Mouse (Mus musculus): ENCODE measurements around the gene Ruvbl2. TPM values are rescaled to one million over a fixed set of nuclear protein-coding genes. Genes with fewer than 3 reads are reported as not detected.

Ruvbl2 gene
- polyA plus RNA-seq, 1 experiment from 2014 or later = 94.3 TPM

- no peak for ATAC-seq
- no peak overlapping the region for H3K27ac ChIP-seq (ENCODE audit: low read depth, low read length)
- peaks cover 27% of the 10 kb centered on the region for H3K36me3 ChIP-seq (ENCODE audit: control insufficient read depth, insufficient read depth, low read length)
- no peaks in the 10 kb centered on the region for H3K4me1 ChIP-seq (ENCODE audit: control insufficient read depth, insufficient read depth, low read depth, low read length)
- 91% methylated on average over 22 of the region's 22 CpGs for WGBS
- no peaks in the 10 kb centered on the region for H3K27me3 ChIP-seq (replicated peaks; ENCODE audit: control insufficient read depth, insufficient read depth, low read length)
- H3K9ac ChIP-seq (ENCODE audit: low read depth, low read length) = no peak overlapping the region
- H3K9me3 ChIP-seq (ENCODE audit: control insufficient read depth, low read length) = no peaks in the 10 kb centered on the region
- no peak overlapping the region for H3K4me2 ChIP-seq (ENCODE audit: low read length)
- H3K4me3 ChIP-seq (ENCODE audit: low read length) = no peak overlapping the region
Observed at GRCm38 (mm10) chr7:45443526-45444420, 5.9 kb upstream of the Ruvbl2 start.

- Histone ChIP-seq H3K36me3 (ENCODE audit: control insufficient read depth, insufficient read depth, low read length) (peaks cover 12% of the 10 kb centered on the region), H3K4me3 (ENCODE audit: low read length) (no peak overlapping the region), H3K4me1 (ENCODE audit: control insufficient read depth, insufficient read depth, low read depth, low read length) (peaks cover 39% of the 10 kb centered on the region), H3K4me2 (ENCODE audit: low read length) (no peak overlapping the region), H3K27me3 (replicated peaks; ENCODE audit: control insufficient read depth, insufficient read depth, low read length) (no peaks in the 10 kb centered on the region), H3K9ac (ENCODE audit: low read depth, low read length) (no peak overlapping the region), H3K9me3 (ENCODE audit: control insufficient read depth, low read length) (no peaks in the 10 kb centered on the region), H3K27ac (ENCODE audit: low read depth, low read length) (no peak overlapping the region)
- ATAC-seq = no peak
- WGBS = 26% methylated on average over 6 of the region's 6 CpGs
Observed at GRCm38 (mm10) chr7:45437046-45437445, 850 bp downstream of the Ruvbl2 start.

- 93% methylated on average over 5 of the region's 5 CpGs for WGBS
- H3K4me2 ChIP-seq (ENCODE audit: low read length) = no peak overlapping the region; the same call in 1 of the 2 replicates
Observed at GRCm38 (mm10) chr7:45436444-45436843, 1.5 kb downstream of the Ruvbl2 start.

GRCm38 (mm10) chr7:45435038-45435437 is 2.9 kb downstream of the Ruvbl2 start:
- peaks cover 5% of the 10 kb centered on the region; the same call in 1 of the 2 replicates for H3K36me3 ChIP-seq (ENCODE audit: control insufficient read depth, insufficient read depth, low read length)
- no peaks in the 10 kb centered on the region for H3K9me3 ChIP-seq (ENCODE audit: control insufficient read depth, low read length)
- WGBS = 2% methylated on average over 16 of the region's 16 CpGs
- peaks cover 39% of the 10 kb centered on the region for H3K4me1 ChIP-seq (ENCODE audit: control insufficient read depth, insufficient read depth, low read depth, low read length)
- peak overlapping the region; percentile 76 for H3K27ac ChIP-seq (ENCODE audit: low read depth, low read length)
- peak overlapping the region; percentile 58 for H3K4me2 ChIP-seq (ENCODE audit: low read length)
- peak overlapping the region; percentile 76 for H3K9ac ChIP-seq (ENCODE audit: low read depth, low read length)
- H3K27me3 ChIP-seq (replicated peaks; ENCODE audit: control insufficient read depth, insufficient read depth, low read length) = no peaks in the 10 kb centered on the region
- ATAC-seq = no peak; the same call in 1 of the 2 replicates
- H3K4me3 ChIP-seq (ENCODE audit: low read length) = peak overlapping the region; percentile 82

More at GRCm38 (mm10) chr7:45436444-45436843, 1.5 kb downstream of the Ruvbl2 start:
- no peaks in the 10 kb centered on the region for H3K27me3 ChIP-seq (replicated peaks; ENCODE audit: control insufficient read depth, insufficient read depth, low read length)
- no peaks in the 10 kb centered on the region for H3K9me3 ChIP-seq (ENCODE audit: control insufficient read depth, low read length)
- H3K36me3 ChIP-seq (ENCODE audit: control insufficient read depth, insufficient read depth, low read length) = peaks cover 9% of the 10 kb centered on the region
- ATAC-seq = no peak
- H3K4me3 ChIP-seq (ENCODE audit: low read length) = no peak overlapping the region
- H3K4me1 ChIP-seq (ENCODE audit: control insufficient read depth, insufficient read depth, low read depth, low read length) = peaks cover 39% of the 10 kb centered on the region
- no peak overlapping the region for H3K9ac ChIP-seq (ENCODE audit: low read depth, low read length)
- H3K27ac ChIP-seq (ENCODE audit: low read depth, low read length) = no peak overlapping the region

- H3K9me3 ChIP-seq (ENCODE audit: control insufficient read depth, low read length) = no peaks in the 10 kb centered on the region
- H3K27me3 ChIP-seq (replicated peaks; ENCODE audit: control insufficient read depth, insufficient read depth, low read length) = no peaks in the 10 kb centered on the region
- peak within 1 kb of the TSS; percentile 82 for H3K4me3 ChIP-seq (ENCODE audit: low read length)
- peaks cover 39% of the 10 kb centered on the region for H3K4me1 ChIP-seq (ENCODE audit: control insufficient read depth, insufficient read depth, low read depth, low read length)
- peak within 1 kb of the TSS; percentile 99 for H3K4me2 ChIP-seq (ENCODE audit: low read length)
- peaks cover 8% of the 10 kb centered on the region; the same call in 1 of the 2 replicates for H3K36me3 ChIP-seq (ENCODE audit: control insufficient read depth, insufficient read depth, low read length)
- under 1% methylated on average over 42 of the region's 45 CpGs for WGBS
- H3K9ac ChIP-seq (ENCODE audit: low read depth, low read length) = peak within 1 kb of the TSS; percentile 81
- peak; percentile 97 for ATAC-seq
- H3K27ac ChIP-seq (ENCODE audit: low read depth, low read length) = peak within 1 kb of the TSS; percentile 78
Observed at GRCm38 (mm10) chr7:45434203-45435015, 3.5 kb downstream of the Ruvbl2 start, which contains the start of gene Gys1. Gys1 (plus strand) TSS chr7:45434844.

- ATAC-seq = no peak
- H3K4me3 ChIP-seq (ENCODE audit: low read length) = peak overlapping the region; percentile 82
- no peaks in the 10 kb centered on the region for H3K27me3 ChIP-seq (replicated peaks; ENCODE audit: control insufficient read depth, insufficient read depth, low read length)
- WGBS = under 1% methylated on average over 7 of the region's 7 CpGs
- H3K9ac ChIP-seq (ENCODE audit: low read depth, low read length) = peak overlapping the region; percentile 81
- peaks cover 11% of the 10 kb centered on the region for H3K36me3 ChIP-seq (ENCODE audit: control insufficient read depth, insufficient read depth, low read length)
- peaks cover 39% of the 10 kb centered on the region for H3K4me1 ChIP-seq (ENCODE audit: control insufficient read depth, insufficient read depth, low read depth, low read length)
- H3K9me3 ChIP-seq (ENCODE audit: control insufficient read depth, low read length) = no peaks in the 10 kb centered on the region
- peak overlapping the region; percentile 99 for H3K4me2 ChIP-seq (ENCODE audit: low read length)
- peak overlapping the region; percentile 78 for H3K27ac ChIP-seq (ENCODE audit: low read depth, low read length)
Observed at GRCm38 (mm10) chr7:45433835-45434202, 4.1 kb downstream of the Ruvbl2 start.

- 93% methylated on average over 8 of the region's 8 CpGs for WGBS
- Histone ChIP-seq H3K4me1 (ENCODE audit: control insufficient read depth, insufficient read depth, low read depth, low read length) (no peaks in the 10 kb centered on the region), H3K4me2 (ENCODE audit: low read length) (no peak overlapping the region), H3K27me3 (replicated peaks; ENCODE audit: control insufficient read depth, insufficient read depth, low read length) (no peaks in the 10 kb centered on the region; the same call in 1 of the 2 replicates), H3K9ac (ENCODE audit: low read depth, low read length) (no peak overlapping the region), H3K27ac (ENCODE audit: low read depth, low read length) (no peak overlapping the region), H3K9me3 (ENCODE audit: control insufficient read depth, low read length) (no peaks in the 10 kb centered on the region), H3K4me3 (ENCODE audit: low read length) (no peak overlapping the region), H3K36me3 (ENCODE audit: control insufficient read depth, insufficient read depth, low read length) (peaks cover 50% of the 10 kb centered on the region)
- no peak for ATAC-seq
Observed at GRCm38 (mm10) chr7:45426556-45426955, 11.3 kb downstream of the Ruvbl2 start.

GRCm38 (mm10) chr7:45421194-45421593 is 16.7 kb downstream of the Ruvbl2 start:
- Histone ChIP-seq H3K4me1 (ENCODE audit: control insufficient read depth, insufficient read depth, low read depth, low read length) (no peaks in the 10 kb centered on the region), H3K9ac (ENCODE audit: low read depth, low read length) (no peak overlapping the region), H3K27me3 (replicated peaks; ENCODE audit: control insufficient read depth, insufficient read depth, low read length) (peaks cover 48% of the 10 kb centered on the region), H3K36me3 (ENCODE audit: control insufficient read depth, insufficient read depth, low read length) (peaks cover 45% of the 10 kb centered on the region), H3K27ac (ENCODE audit: low read depth, low read length) (no peak overlapping the region), H3K9me3 (ENCODE audit: control insufficient read depth, low read length) (no peaks in the 10 kb centered on the region), H3K4me3 (ENCODE audit: low read length) (no peak overlapping the region), H3K4me2 (ENCODE audit: low read length) (no peak overlapping the region)
- ATAC-seq = no peak
- WGBS = 92% methylated on average over 14 of the region's 14 CpGs

GRCm38 (mm10) chr7:45420615-45420919 is 17.3 kb downstream of the Ruvbl2 start, which contains the start of gene Lhb:
Lhb (plus strand) TSS chr7:45420820.
- Histone ChIP-seq H3K4me3 (ENCODE audit: low read length) (no peak within 1 kb of the TSS), H3K4me2 (ENCODE audit: low read length) (no peak within 1 kb of the TSS), H3K9ac (ENCODE audit: low read depth, low read length) (no peak within 1 kb of the TSS), H3K9me3 (ENCODE audit: control insufficient read depth, low read length) (no peaks in the 10 kb centered on the region), H3K27ac (ENCODE audit: low read depth, low read length) (no peak within 1 kb of the TSS), H3K36me3 (ENCODE audit: control insufficient read depth, insufficient read depth, low read length) (peaks cover 45% of the 10 kb centered on the region), H3K27me3 (replicated peaks; ENCODE audit: control insufficient read depth, insufficient read depth, low read length) (peaks cover 53% of the 10 kb centered on the region), H3K4me1 (ENCODE audit: control insufficient read depth, insufficient read depth, low read depth, low read length) (peaks cover under 1% of the 10 kb centered on the region; the same call in 1 of the 2 replicates)
- ATAC-seq = no peak
- 61% methylated on average over 6 of the region's 6 CpGs for WGBS

Measured in hindbrain, embryonic 16.5 days (tissue).